Mouse (Mus musculus): ENCODE measurements around the gene Dazap1.

- TF ChIP-seq CHD2 (IDR thresholded peaks at IDR 0.05; ENCODE audit: low read depth, low read length) (no peak), MAFK (IDR thresholded peaks at IDR 0.05; ENCODE audit: insufficient read depth, low read depth, low read length) (no peak)
Observed at GRCm38 (mm10) chr10:80259861-80260641, 1.2 kb upstream of the Dazap1 start.

Data from ES-E14 (cell line).